Mouse (Mus musculus) intestine, embryonic 15.5 days (tissue): ENCODE results near the gene Clca1. TPM values are rescaled to one million over a fixed set of nuclear protein-coding genes. Genes with fewer than 3 reads are reported as not detected.
"Not testable (repeated sequence)": the region's sequence is repeated elsewhere in the genome, so short reads cannot be mapped to it uniquely, and the experiment has no call there.

Source experiments
- ATAC-seq: fragments of 200-750 bp; cut with Nextera tagmentation; 2 replicates; pipeline ENCODE4 v1.8.0; 2017; ENCODE audit warnings: moderate TSS enrichment, moderate library complexity
- H3K27ac ChIP-seq: fragments of 300-500 bp; sonication (generic); 2 replicates; pipeline ENCODE4 v1.5.1; 2015; ENCODE audit warnings: mild to moderate bottlenecking, inconsistent platforms
- H3K27me3 ChIP-seq: fragments of 300-500 bp; sonication (generic); replicated peaks from 2 replicates; pipeline ENCODE4 v1.6.1; 2015; ENCODE audit warnings: inconsistent platforms
- H3K36me3 ChIP-seq: fragments of 300-500 bp; sonication (generic); 2 replicates; pipeline ENCODE4 v1.6.1; 2015; ENCODE audit warnings: inconsistent platforms
- H3K4me1 ChIP-seq: fragments of 300-500 bp; sonication (generic); replicated peaks from 2 replicates; pipeline ENCODE4 v1.6.1; 2015; ENCODE audit warnings: inconsistent platforms
- H3K4me2 ChIP-seq: fragments of 300-500 bp; sonication (generic); replicated peaks from 2 replicates; pipeline ENCODE4 v1.6.1; 2015; ENCODE audit warnings: mild to moderate bottlenecking, inconsistent platforms
- H3K4me3 ChIP-seq: fragments of 300-500 bp; sonication (generic); replicated peaks from 2 replicates; pipeline ENCODE4 v1.5.1; 2015; ENCODE audit warnings: inconsistent platforms
- H3K9ac ChIP-seq: fragments of 300-500 bp; sonication (generic); 2 replicates; pipeline ENCODE4 v1.6.1; 2015; ENCODE audit warnings: inconsistent platforms
- H3K9me3 ChIP-seq: fragments of 300-500 bp; sonication (generic); 2 replicates; pipeline ENCODE4 v1.6.1; 2016; ENCODE audit warnings: inconsistent platforms
- WGBS: fragments of 180-500 bp; shearing (Covaris S2); methylation state at CpG from one replicate; pipeline ENCODE4 v1.1.7; 2015; 5-methylcytosine and 5-hydroxymethylcytosine counted together
- polyA plus RNA-seq: library from polyadenylated mRNA; unstranded; fragments of >200 nt; fragmentation: Nextera tagmentation; extraction: Ambion mirVana; gene quantifications from 2 replicates; pipeline ENCODE4 v1.2.1, GENCODE M21; 2015

Clca1 gene
- 32.6 and 55.4 TPM in 2 replicates for polyA plus RNA-seq

- H3K27me3 ChIP-seq: no peaks in the 10 kb centered on the region
- H3K4me1 ChIP-seq: no peaks in the 10 kb centered on the region
- H3K9ac ChIP-seq: no peak within 1 kb of the TSS
- no peak within 1 kb of the TSS for H3K4me2 ChIP-seq
- no peaks in the 10 kb centered on the region for H3K36me3 ChIP-seq
- no peak within 1 kb of the TSS for H3K4me3 ChIP-seq
- no peak within 1 kb of the TSS for H3K27ac ChIP-seq
- no peak for ATAC-seq
- no peaks in the 10 kb centered on the region for H3K9me3 ChIP-seq
Measured at GRCm38 (mm10) chr3:145032676-145033075, at the start of gene Clca1. TSS of gene Clca1 (minus strand) at chr3:145032776.

- H3K36me3 ChIP-seq: no peaks in the 10 kb centered on the region
- H3K4me2 ChIP-seq: no peak overlapping the region
- H3K4me3 ChIP-seq: no peak overlapping the region
- H3K9me3 ChIP-seq: no peaks in the 10 kb centered on the region
- ATAC-seq: no peak
- no peak overlapping the region for H3K9ac ChIP-seq
- no peaks in the 10 kb centered on the region for H3K27me3 ChIP-seq
- no peaks in the 10 kb centered on the region for H3K4me1 ChIP-seq
- WGBS: 81% methylated on average over 8 of the region's 8 CpGs
- H3K27ac ChIP-seq: no peak overlapping the region
Measured at GRCm38 (mm10) chr3:145080904-145081303, 48.3 kb upstream of the Clca1 start.

- 45% methylated on average over 6 of the region's 6 CpGs for WGBS
- Histone ChIP-seq H3K4me2 (no peak overlapping the region), H3K27me3 (no peaks in the 10 kb centered on the region), H3K4me3 (no peak overlapping the region), H3K4me1 (no peaks in the 10 kb centered on the region), H3K9me3 (no peaks in the 10 kb centered on the region), H3K36me3 (no peaks in the 10 kb centered on the region), H3K27ac (no peak overlapping the region), H3K9ac (no peak overlapping the region)
- peak; percentile 37; the same call in 1 of the 2 replicates for ATAC-seq
Measured at GRCm38 (mm10) chr3:145078405-145078804, 45.8 kb upstream of the Clca1 start.

GRCm38 (mm10) chr3:145072339-145072738 lies 39.8 kb upstream of the Clca1 start:
- Histone ChIP-seq H3K27me3 (no peaks in the 10 kb centered on the region), H3K4me2 (no peak overlapping the region), H3K36me3 (no peaks in the 10 kb centered on the region), H3K9me3 (no peaks in the 10 kb centered on the region), H3K27ac (no peak overlapping the region), H3K9ac (no peak overlapping the region), H3K4me3 (no peak overlapping the region), H3K4me1 (no peaks in the 10 kb centered on the region)
- 81% methylated on average over 3 of the region's 3 CpGs for WGBS
- ATAC-seq: peak; percentile 53; the same call in 1 of the 2 replicates

- Histone ChIP-seq H3K4me2 (no peak overlapping the region), H3K9ac (no peak overlapping the region), H3K9me3 (no peaks in the 10 kb centered on the region), H3K27me3 (no peaks in the 10 kb centered on the region), H3K27ac (no peak overlapping the region), H3K36me3 (no peaks in the 10 kb centered on the region), H3K4me1 (no peaks in the 10 kb centered on the region), H3K4me3 (no peak overlapping the region)
- ATAC-seq: no peak
- 80% methylated on average over 4 of the region's 4 CpGs for WGBS
Measured at GRCm38 (mm10) chr3:145068964-145069363, 36.4 kb upstream of the Clca1 start.

GRCm38 (mm10) chr3:145055138-145055537 lies 22.6 kb upstream of the Clca1 start:
- H3K4me3 ChIP-seq, H3K27me3 ChIP-seq, H3K4me1 ChIP-seq, H3K27ac ChIP-seq, H3K4me2 ChIP-seq, H3K36me3 ChIP-seq, H3K9me3 ChIP-seq, ATAC-seq, H3K9ac ChIP-seq: not testable (repeated sequence)
- 93% methylated on average over 3 of the region's 3 CpGs for WGBS

- no peak overlapping the region for H3K4me3 ChIP-seq
- no peaks in the 10 kb centered on the region for H3K4me1 ChIP-seq
- no peak overlapping the region for H3K9ac ChIP-seq
- no peaks in the 10 kb centered on the region for H3K9me3 ChIP-seq
- no peaks in the 10 kb centered on the region for H3K27me3 ChIP-seq
- H3K4me2 ChIP-seq: no peak overlapping the region
- H3K36me3 ChIP-seq: no peaks in the 10 kb centered on the region
- 19% methylated on average over 3 of the region's 3 CpGs for WGBS
- ATAC-seq: peak; percentile 71
- H3K27ac ChIP-seq: no peak overlapping the region
Measured at GRCm38 (mm10) chr3:145049820-145050219, 17.2 kb upstream of the Clca1 start.

GRCm38 (mm10) chr3:145038813-145039212 lies 6.2 kb upstream of the Clca1 start:
- 53% methylated on average over 3 of the region's 3 CpGs for WGBS
- no peaks in the 10 kb centered on the region for H3K27me3 ChIP-seq
- no peaks in the 10 kb centered on the region for H3K36me3 ChIP-seq
- H3K27ac ChIP-seq: no peak overlapping the region
- no peak for ATAC-seq
- no peaks in the 10 kb centered on the region for H3K4me1 ChIP-seq
- H3K9ac ChIP-seq: no peak overlapping the region
- no peak overlapping the region for H3K4me2 ChIP-seq
- no peaks in the 10 kb centered on the region for H3K9me3 ChIP-seq
- no peak overlapping the region for H3K4me3 ChIP-seq

- Histone ChIP-seq H3K36me3 (no peaks in the 10 kb centered on the region), H3K4me3 (no peak overlapping the region), H3K4me1 (no peaks in the 10 kb centered on the region), H3K27ac (no peak overlapping the region), H3K27me3 (no peaks in the 10 kb centered on the region), H3K9me3 (no peaks in the 10 kb centered on the region), H3K4me2 (no peak overlapping the region), H3K9ac (no peak overlapping the region)
- 59% methylated on average over 3 of the region's 3 CpGs for WGBS
- no peak for ATAC-seq
Measured at GRCm38 (mm10) chr3:145028036-145028435, 4.5 kb downstream of the Clca1 start.

- H3K27ac ChIP-seq: no peak overlapping the region
- H3K36me3 ChIP-seq: no peaks in the 10 kb centered on the region
- no peak for ATAC-seq
- no peak overlapping the region for H3K4me2 ChIP-seq
- H3K27me3 ChIP-seq: no peaks in the 10 kb centered on the region
- H3K4me1 ChIP-seq: no peaks in the 10 kb centered on the region
- H3K9me3 ChIP-seq: no peaks in the 10 kb centered on the region
- WGBS: 28% methylated on average over 3 of the region's 3 CpGs
- no peak overlapping the region for H3K4me3 ChIP-seq
- no peak overlapping the region for H3K9ac ChIP-seq
Measured at GRCm38 (mm10) chr3:145026750-145027149, 5.8 kb downstream of the Clca1 start.

- H3K4me3 ChIP-seq: no peak overlapping the region
- H3K4me2 ChIP-seq: no peak overlapping the region
- H3K36me3 ChIP-seq: no peaks in the 10 kb centered on the region
- 68% methylated on average over 3 of the region's 3 CpGs for WGBS
- H3K4me1 ChIP-seq: no peaks in the 10 kb centered on the region
- no peak overlapping the region for H3K27ac ChIP-seq
- H3K9me3 ChIP-seq: no peaks in the 10 kb centered on the region
- H3K9ac ChIP-seq: no peak overlapping the region
- H3K27me3 ChIP-seq: no peaks in the 10 kb centered on the region
- no peak for ATAC-seq
Measured at GRCm38 (mm10) chr3:145017807-145018206, 14.8 kb downstream of the Clca1 start.

GRCm38 (mm10) chr3:145004422-145004821 lies 28.2 kb downstream of the Clca1 start:
- no peak for ATAC-seq
- no peak overlapping the region for H3K4me2 ChIP-seq
- no peak overlapping the region for H3K27ac ChIP-seq
- WGBS: 34% methylated on average over 5 of the region's 5 CpGs
- H3K9me3 ChIP-seq: no peaks in the 10 kb centered on the region
- H3K27me3 ChIP-seq: no peaks in the 10 kb centered on the region
- H3K4me1 ChIP-seq: no peaks in the 10 kb centered on the region
- H3K36me3 ChIP-seq: no peaks in the 10 kb centered on the region
- H3K4me3 ChIP-seq: no peak overlapping the region
- no peak overlapping the region for H3K9ac ChIP-seq

GRCm38 (mm10) chr3:145000912-145001311 lies 31.7 kb downstream of the Clca1 start:
- H3K4me3 ChIP-seq: no peak overlapping the region
- ATAC-seq: no peak
- 62% methylated on average over 1 of the region's 1 CpGs for WGBS
- no peaks in the 10 kb centered on the region for H3K9me3 ChIP-seq
- H3K36me3 ChIP-seq: no peaks in the 10 kb centered on the region
- no peak overlapping the region for H3K9ac ChIP-seq
- no peaks in the 10 kb centered on the region for H3K27me3 ChIP-seq
- H3K27ac ChIP-seq: no peak overlapping the region
- H3K4me1 ChIP-seq: no peaks in the 10 kb centered on the region
- no peak overlapping the region for H3K4me2 ChIP-seq
